Mouse (Mus musculus) kidney, adult 8-10 months (tissue): ENCODE results near the gene Ephb2.

Experiments
- DNase-seq, 2 experiments: peaks; one replicate each; pipeline ENCODE4 v3.0.0; 2022

The Ephb2 gene

GRCm38 (mm10) chr4:136726941-136727340 lies 108.8 kb downstream of the Ephb2 start:
- peak in 1 of 2 experiments; percentile 71 for DNase-seq

DNA sequence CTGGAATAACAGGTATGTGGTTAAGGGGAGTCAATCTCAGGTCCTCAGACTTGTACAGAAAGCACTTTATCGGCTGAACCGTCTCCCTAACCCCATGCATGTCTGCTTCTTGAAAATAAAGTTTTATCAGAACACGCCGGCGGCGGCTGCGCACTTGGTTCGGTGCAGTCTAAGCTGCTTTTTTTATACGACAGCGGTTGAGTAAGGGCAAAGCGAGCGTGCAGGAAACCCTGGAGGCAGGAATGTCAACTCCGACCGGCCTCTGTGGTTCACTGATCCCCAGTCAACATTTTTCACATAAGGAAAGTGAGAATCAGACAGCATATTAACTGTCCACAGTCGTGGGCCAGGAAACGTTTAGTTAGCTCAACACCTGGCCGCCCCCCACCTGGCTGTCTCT lies 111.1 kb downstream of the Ephb2 start:
- DNase-seq = peak; percentile 70 to 82

- DNase-seq = no peak
These were observed 113.3 kb downstream of the Ephb2 start for GRCm38 (mm10) chr4:136722361-136723082.

GRCm38 (mm10) chr4:136721937-136722336 lies 113.9 kb downstream of the Ephb2 start:
- DNase-seq = no peak

GRCm38 (mm10) chr4:136720025-136720424 lies 115.8 kb downstream of the Ephb2 start:
- DNase-seq = no peak

DNA sequence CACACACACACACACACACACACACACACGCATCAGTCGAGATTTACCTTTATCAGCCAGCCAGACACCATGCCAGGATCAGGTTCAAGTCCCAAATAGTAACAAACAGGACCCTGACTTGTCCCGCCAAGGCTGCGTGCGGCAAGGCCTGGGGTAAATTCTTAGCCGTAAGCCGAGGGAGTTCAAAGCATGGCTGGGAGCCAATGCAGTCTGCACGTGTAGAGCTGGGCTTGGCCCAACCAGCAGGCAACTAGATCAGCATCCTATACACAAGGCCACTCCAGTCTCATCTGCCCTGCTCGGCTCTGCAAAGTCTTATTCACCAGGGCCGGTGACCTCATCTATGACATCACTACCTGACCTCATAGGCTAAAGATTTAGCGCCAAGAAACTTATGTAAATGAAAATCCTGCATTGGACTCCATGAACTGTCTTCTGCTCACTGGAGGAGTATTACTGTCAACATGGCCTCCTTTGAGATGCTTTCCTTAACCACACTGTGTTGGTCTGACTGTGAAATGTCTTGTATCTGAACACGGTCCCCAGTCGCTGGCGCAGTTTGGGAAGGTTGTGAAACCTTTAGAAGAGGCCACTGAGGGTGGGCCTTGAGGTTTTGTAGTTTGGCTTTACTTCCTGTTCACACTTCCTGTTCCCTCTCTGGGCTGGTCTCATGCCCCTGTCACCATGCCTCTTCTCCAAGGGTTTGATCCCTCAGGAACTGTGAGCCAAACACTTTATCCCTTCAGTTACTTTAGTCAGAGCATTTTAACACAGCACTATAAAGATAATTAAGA lies 117.4 kb downstream of the Ephb2 start:
- DNase-seq = no peak

DNA sequence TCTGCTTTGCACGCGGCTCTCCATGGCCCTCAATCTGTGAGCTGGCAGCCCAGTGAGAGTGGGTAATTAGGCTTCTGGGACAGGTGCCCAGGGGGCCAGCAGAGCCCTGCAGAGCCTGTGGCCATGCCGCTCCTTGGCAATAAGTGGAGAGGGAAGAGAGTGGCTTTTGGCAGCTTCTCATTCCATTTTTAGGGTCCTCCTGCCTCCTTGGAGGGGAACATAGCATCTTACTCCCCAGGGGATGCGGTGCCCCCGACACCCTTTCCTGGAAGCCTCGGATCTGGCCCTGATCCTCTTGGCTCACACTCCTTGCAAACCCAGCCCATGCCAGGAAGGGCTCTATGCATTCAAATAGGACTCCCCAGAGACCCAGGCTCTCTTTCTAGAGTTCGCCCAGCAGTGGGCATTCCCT lies 119.2 kb downstream of the Ephb2 start:
- DNase-seq = no peak

GRCm38 (mm10) chr4:136714530-136714929 lies 121.3 kb downstream of the Ephb2 start:
- DNase-seq = no peak

GRCm38 (mm10) chr4:136713889-136714288 lies 121.9 kb downstream of the Ephb2 start:
- DNase-seq = no peak

- DNase-seq = no peak
These were observed 122.4 kb downstream of the Ephb2 start for GRCm38 (mm10) chr4:136713431-136713830.

GRCm38 (mm10) chr4:136711985-136712768 lies 123.6 kb downstream of the Ephb2 start:
- DNase-seq = no peak

DNA sequence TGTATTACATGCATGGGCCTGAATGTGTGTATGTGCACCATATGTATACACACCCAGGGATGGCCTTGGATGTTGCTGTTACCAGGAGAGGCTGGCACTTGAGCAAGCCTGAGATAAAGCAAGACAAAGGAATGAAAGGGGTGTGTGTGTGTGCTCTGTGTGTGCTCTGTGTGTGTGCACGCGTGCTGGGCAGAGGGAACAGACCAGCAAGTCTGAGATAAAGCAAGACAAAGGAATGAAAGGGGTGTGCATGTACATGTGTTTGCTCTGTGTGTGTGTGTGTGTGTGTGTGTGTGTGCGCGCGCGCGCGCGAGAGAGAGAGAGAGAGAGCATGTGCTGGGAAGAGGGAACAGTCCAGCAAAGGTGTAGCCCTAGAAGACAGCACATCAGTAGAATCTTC lies 125.4 kb downstream of the Ephb2 start:
- no peak for DNase-seq

DNA sequence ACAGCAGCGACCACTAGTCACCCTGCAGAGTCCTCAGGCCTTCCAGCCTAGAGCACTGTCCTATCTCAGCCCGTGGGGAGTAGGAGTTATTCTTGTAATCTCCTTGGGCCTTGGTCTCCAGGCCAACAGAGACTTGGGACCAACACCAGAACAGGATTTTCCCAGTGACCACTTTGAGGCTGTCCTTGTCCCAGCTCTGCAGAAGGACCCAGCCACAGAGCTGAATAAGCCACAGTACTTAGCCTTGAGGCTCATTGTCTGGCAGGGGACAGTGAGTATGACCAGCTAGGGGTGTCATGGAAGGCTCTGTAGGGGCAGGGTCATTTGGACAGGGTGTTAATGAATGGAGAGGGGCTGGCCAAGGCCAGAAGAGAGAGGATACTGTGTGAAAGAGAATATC lies 126.8 kb downstream of the Ephb2 start:
- DNase-seq = no peak

- peak; percentile 28 to 69 for DNase-seq
These were observed 129.1 kb downstream of the Ephb2 start for GRCm38 (mm10) chr4:136706696-136707095.

GRCm38 (mm10) chr4:136705091-136705490 lies 130.7 kb downstream of the Ephb2 start:
- DNase-seq = peak in 1 of 2 experiments; percentile 33

DNA sequence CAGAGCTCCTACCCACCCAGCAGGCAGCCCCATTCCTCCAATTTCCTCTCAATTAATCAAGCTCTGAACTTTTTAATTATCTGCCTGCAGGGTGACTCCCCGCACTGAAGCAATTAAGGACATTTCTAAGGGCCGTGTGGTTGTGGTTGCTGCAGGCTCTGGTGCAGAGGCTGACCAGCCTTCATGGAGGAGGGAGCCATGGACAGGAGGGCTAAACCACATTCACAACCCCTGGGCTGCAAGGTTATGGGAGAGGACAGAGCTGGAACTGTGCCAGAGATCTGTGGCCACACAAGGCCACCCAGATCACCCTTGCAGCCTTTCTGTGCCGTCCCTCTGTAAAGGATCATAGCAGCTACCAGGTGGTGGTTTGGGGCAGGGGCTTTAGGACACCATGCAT lies 131.2 kb downstream of the Ephb2 start:
- no peak for DNase-seq

GRCm38 (mm10) chr4:136703351-136703750 lies 132.4 kb downstream of the Ephb2 start:
- no peak for DNase-seq

DNA sequence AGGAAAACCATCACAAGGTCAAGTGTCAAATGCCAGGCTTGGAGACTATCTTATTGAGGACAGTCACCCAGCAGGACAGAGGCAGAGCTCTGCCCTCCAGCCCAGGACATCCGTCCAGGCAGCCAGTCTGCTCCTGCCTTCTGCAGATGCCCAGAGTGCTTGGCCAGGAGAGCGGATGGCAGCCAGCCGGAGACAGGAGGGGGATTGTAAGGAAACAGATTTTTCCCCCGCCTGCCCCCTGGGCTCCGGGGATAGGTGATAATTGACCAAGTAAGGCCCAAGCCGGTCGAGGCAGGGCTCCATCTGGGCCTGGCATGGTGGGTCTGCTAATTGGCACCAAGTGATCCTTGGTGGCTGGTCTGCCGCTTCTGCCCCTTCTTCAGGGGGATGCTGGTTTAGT lies 133.3 kb downstream of the Ephb2 start:
- no peak for DNase-seq

DNA sequence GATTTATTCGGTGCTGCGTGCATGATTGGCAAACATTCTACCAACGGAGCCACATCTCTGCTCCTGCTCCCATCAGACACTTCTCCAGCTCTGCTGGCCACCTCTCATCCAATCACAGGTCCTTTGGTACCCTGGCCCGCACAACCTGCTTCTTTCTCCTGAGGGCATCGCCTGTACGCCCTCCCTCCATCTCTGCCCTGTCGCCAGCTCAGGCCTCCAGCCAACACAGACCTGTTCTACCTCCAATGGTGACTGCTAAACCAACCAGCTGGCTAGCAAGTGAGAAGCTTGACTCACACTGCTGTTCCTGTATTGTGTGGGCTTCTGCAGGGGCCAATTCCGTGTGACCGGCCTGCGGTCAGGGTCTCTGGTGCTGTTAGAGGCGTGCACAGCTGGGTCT lies 134.6 kb downstream of the Ephb2 start:
- no peak for DNase-seq

- no peak for DNase-seq
These were observed 136.7 kb downstream of the Ephb2 start for GRCm38 (mm10) chr4:136699084-136699450.

DNA sequence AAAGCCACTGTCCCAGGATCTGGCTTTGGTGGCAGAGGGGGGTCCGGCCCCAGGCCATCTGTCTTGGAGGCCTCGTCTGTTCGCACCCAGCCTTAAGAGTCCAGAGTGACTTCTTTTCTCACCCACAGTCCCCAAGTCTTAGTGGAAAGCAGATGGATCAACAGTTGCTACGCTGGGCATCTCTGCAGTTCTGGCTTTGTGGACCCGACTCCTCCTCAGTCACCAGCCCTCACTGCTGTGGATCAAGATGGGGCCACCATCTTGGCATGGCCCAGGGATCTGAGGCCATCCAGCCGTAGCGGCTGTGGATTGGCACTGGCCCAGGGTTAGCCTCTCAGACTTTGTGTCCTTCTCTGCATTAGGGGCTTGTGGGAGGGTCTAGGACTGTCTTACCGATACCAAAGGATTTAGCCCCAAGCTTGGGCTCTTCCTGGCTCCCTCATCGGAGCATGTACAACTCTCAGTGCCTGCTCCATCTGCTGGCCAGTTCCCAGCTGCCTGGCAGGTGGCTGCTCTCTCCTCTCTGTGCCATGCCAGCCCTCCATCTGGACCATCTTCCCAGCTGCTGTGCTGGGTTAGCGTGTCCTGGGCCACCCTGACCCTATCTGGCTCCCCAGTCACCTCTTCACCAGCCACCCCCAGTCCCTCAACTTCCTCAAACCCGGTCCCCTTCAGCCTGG lies 137.2 kb downstream of the Ephb2 start:
- DNase-seq = no peak

GRCm38 (mm10) chr4:136697325-136697724 lies 138.5 kb downstream of the Ephb2 start:
- no peak for DNase-seq

GRCm38 (mm10) chr4:136696381-136696925 lies 139.3 kb downstream of the Ephb2 start:
- DNase-seq = peak; percentile 42 to 58
